Mouse (Mus musculus) limb, embryonic 15.5 days (tissue): ENCODE measurements at regions not wholly inside any gene's neighbourhood (a gene's known extent, or its start where the extent isn't known, plus 50 kb on each side); places are given as distances from the start of the nearest gene placed in this dataset.

Source experiments
- ATAC-seq: fragments of 200-750 bp; cut with Nextera tagmentation; 2 replicates; pipeline ENCODE4 v1.8.0; 2017; ENCODE audit warnings: low read depth, moderate TSS enrichment; ENCODE audit not compliant: insufficient number of reproducible peaks, low FRiP score, low TSS enrichment
- H3K27ac ChIP-seq: fragments of 300-500 bp; sonication (generic); 2 replicates; pipeline ENCODE4 v1.5.1; 2015; ENCODE audit warnings: moderate library complexity, mild to moderate bottlenecking, inconsistent platforms
- H3K27me3 ChIP-seq: fragments of 300-500 bp; sonication (generic); 2 replicates; pipeline ENCODE4 v1.6.1; 2015; ENCODE audit warnings: inconsistent platforms
- H3K36me3 ChIP-seq: fragments of 300-500 bp; sonication (generic); 2 replicates; pipeline ENCODE4 v1.6.1; 2015; ENCODE audit warnings: inconsistent platforms
- H3K4me1 ChIP-seq: fragments of 300-500 bp; sonication (generic); 2 replicates; pipeline ENCODE4 v1.6.1; 2015; ENCODE audit warnings: inconsistent platforms
- H3K4me2 ChIP-seq: fragments of 300-500 bp; sonication (generic); 2 replicates; pipeline ENCODE4 v1.6.1; 2015; ENCODE audit warnings: mild to moderate bottlenecking, inconsistent platforms
- H3K4me3 ChIP-seq: fragments of 300-500 bp; sonication (generic); 2 replicates; pipeline ENCODE4 v1.5.1; 2015; ENCODE audit warnings: mild to moderate bottlenecking, inconsistent platforms
- H3K9ac ChIP-seq: fragments of 300-500 bp; sonication (generic); 2 replicates; pipeline ENCODE4 v1.6.1; 2015; ENCODE audit warnings: inconsistent platforms
- H3K9me3 ChIP-seq: fragments of 300-500 bp; sonication (generic); 2 replicates; pipeline ENCODE4 v1.6.1; 2016; ENCODE audit warnings: inconsistent platforms
- WGBS: fragments of 180-500 bp; shearing (Covaris S2); methylation state at CpG from one replicate; pipeline ENCODE4 v1.1.7; 2015; 5-methylcytosine and 5-hydroxymethylcytosine counted together

GRCm38 (mm10) chr4:55134339-55134738 is 189.5 kb downstream of the Zfp462 start:
- ATAC-seq, result no peak
- no peaks in the 10 kb centered on the region for H3K36me3 ChIP-seq
- H3K9me3 ChIP-seq, result no peaks in the 10 kb centered on the region; the same call in 1 of the 2 replicates
- no peaks in the 10 kb centered on the region for H3K27me3 ChIP-seq
- H3K4me2 ChIP-seq, result no peak overlapping the region
- no peak overlapping the region for H3K9ac ChIP-seq
- H3K27ac ChIP-seq, result no peak overlapping the region
- H3K4me1 ChIP-seq, result no peaks in the 10 kb centered on the region
- H3K4me3 ChIP-seq, result no peak overlapping the region
- WGBS, result 89% methylated on average over 4 of the region's 4 CpGs

GRCm38 (mm10) chr4:55134791-55135190 is 189.9 kb downstream of the Zfp462 start:
- Histone ChIP-seq H3K9ac (no peak overlapping the region), H3K36me3 (no peaks in the 10 kb centered on the region), H3K4me3 (no peak overlapping the region), H3K27me3 (no peaks in the 10 kb centered on the region), H3K4me1 (no peaks in the 10 kb centered on the region), H3K27ac (no peak overlapping the region), H3K9me3 (no peaks in the 10 kb centered on the region; the same call in 1 of the 2 replicates), H3K4me2 (no peak overlapping the region)
- 50% methylated on average over 4 of the region's 4 CpGs for WGBS
- no peak for ATAC-seq

GRCm38 (mm10) chr4:55136283-55136682 is 191.4 kb downstream of the Zfp462 start:
- no peaks in the 10 kb centered on the region for H3K36me3 ChIP-seq
- 43% methylated on average over 9 of the region's 9 CpGs for WGBS
- H3K4me3 ChIP-seq, result no peak overlapping the region
- H3K4me1 ChIP-seq, result no peaks in the 10 kb centered on the region
- no peak for ATAC-seq
- H3K9ac ChIP-seq, result no peak overlapping the region
- no peak overlapping the region for H3K4me2 ChIP-seq
- H3K27ac ChIP-seq, result no peak overlapping the region
- no peaks in the 10 kb centered on the region; the same call in 1 of the 2 replicates for H3K9me3 ChIP-seq
- H3K27me3 ChIP-seq, result no peaks in the 10 kb centered on the region

GRCm38 (mm10) chr4:55137781-55138394 is 193.0 kb downstream of the Zfp462 start:
- Histone ChIP-seq H3K9me3 (no peaks in the 10 kb centered on the region; the same call in 1 of the 2 replicates), H3K4me3 (no peak overlapping the region), H3K9ac (no peak overlapping the region), H3K27ac (no peak overlapping the region), H3K36me3 (no peaks in the 10 kb centered on the region), H3K4me2 (no peak overlapping the region), H3K27me3 (no peaks in the 10 kb centered on the region), H3K4me1 (no peaks in the 10 kb centered on the region)
- no peak for ATAC-seq
- WGBS, result 84% methylated on average over 2 of the region's 2 CpGs

- Histone ChIP-seq H3K4me2 (no peak overlapping the region), H3K36me3 (no peaks in the 10 kb centered on the region), H3K27me3 (no peaks in the 10 kb centered on the region), H3K4me3 (no peak overlapping the region), H3K9ac (no peak overlapping the region), H3K4me1 (no peaks in the 10 kb centered on the region; the same call in 1 of the 2 replicates), H3K9me3 (no peaks in the 10 kb centered on the region; the same call in 1 of the 2 replicates), H3K27ac (no peak overlapping the region)
- no peak for ATAC-seq
Measured at GRCm38 (mm10) chr4:55141317-55141716, 196.5 kb downstream of the Zfp462 start.

GRCm38 (mm10) chr4:55141923-55142732 is 197.3 kb downstream of the Zfp462 start:
- no peak overlapping the region for H3K4me2 ChIP-seq
- ATAC-seq, result no peak
- H3K27me3 ChIP-seq, result no peaks in the 10 kb centered on the region
- no peaks in the 10 kb centered on the region for H3K36me3 ChIP-seq
- H3K4me3 ChIP-seq, result no peak overlapping the region
- H3K27ac ChIP-seq, result no peak overlapping the region
- 72% methylated on average over 8 of the region's 8 CpGs for WGBS
- no peaks in the 10 kb centered on the region; the same call in 1 of the 2 replicates for H3K4me1 ChIP-seq
- no peak overlapping the region for H3K9ac ChIP-seq
- no peaks in the 10 kb centered on the region; the same call in 1 of the 2 replicates for H3K9me3 ChIP-seq

- Histone ChIP-seq H3K4me2 (no peak overlapping the region), H3K27me3 (no peaks in the 10 kb centered on the region), H3K4me3 (no peak overlapping the region), H3K9ac (no peak overlapping the region), H3K36me3 (no peaks in the 10 kb centered on the region), H3K4me1 (no peaks in the 10 kb centered on the region; the same call in 1 of the 2 replicates), H3K27ac (no peak overlapping the region), H3K9me3 (no peaks in the 10 kb centered on the region)
- ATAC-seq, result no peak
Measured at GRCm38 (mm10) chr4:55143400-55143799, 198.6 kb downstream of the Zfp462 start.

- Histone ChIP-seq H3K36me3 (no peaks in the 10 kb centered on the region), H3K27ac (no peak overlapping the region), H3K4me1 (no peaks in the 10 kb centered on the region; the same call in 1 of the 2 replicates), H3K4me3 (no peak overlapping the region), H3K9ac (no peak overlapping the region), H3K4me2 (no peak overlapping the region), H3K27me3 (no peaks in the 10 kb centered on the region), H3K9me3 (no peaks in the 10 kb centered on the region)
- WGBS, result 54% methylated on average over 1 of the region's 1 CpGs
- ATAC-seq, result no peak
Measured at GRCm38 (mm10) chr4:55144995-55145394, 200.1 kb downstream of the Zfp462 start.

GRCm38 (mm10) chr4:55145968-55146367 is 201.1 kb downstream of the Zfp462 start:
- Histone ChIP-seq H3K27me3 (no peaks in the 10 kb centered on the region), H3K4me1 (no peaks in the 10 kb centered on the region; the same call in 1 of the 2 replicates), H3K27ac (no peak overlapping the region), H3K9ac (no peak overlapping the region), H3K9me3 (no peaks in the 10 kb centered on the region), H3K4me2 (no peak overlapping the region), H3K36me3 (no peaks in the 10 kb centered on the region), H3K4me3 (no peak overlapping the region)
- WGBS, result 16% methylated on average over 8 of the region's 8 CpGs
- ATAC-seq, result no peak

- H3K4me3 ChIP-seq, result no peak overlapping the region
- ATAC-seq, result no peak
- 89% methylated on average over 1 of the region's 1 CpGs for WGBS
Measured at GRCm38 (mm10) chr4:55148380-55148779, 201.5 kb upstream of the Rad23b start.

GRCm38 (mm10) chr4:55154556-55154955 is 195.3 kb upstream of the Rad23b start:
- H3K27me3 ChIP-seq, result no peaks in the 10 kb centered on the region
- no peaks in the 10 kb centered on the region for H3K4me1 ChIP-seq
- ATAC-seq, result no peak
- H3K9ac ChIP-seq, result no peak overlapping the region
- 93% methylated on average over 3 of the region's 3 CpGs for WGBS
- H3K27ac ChIP-seq, result no peak overlapping the region
- H3K4me3 ChIP-seq, result no peak overlapping the region
- H3K9me3 ChIP-seq, result no peaks in the 10 kb centered on the region
- no peaks in the 10 kb centered on the region for H3K36me3 ChIP-seq
- no peak overlapping the region for H3K4me2 ChIP-seq

More at GRCm38 (mm10) chr4:55148380-55148779, 201.5 kb upstream of the Rad23b start:
- no peak overlapping the region for H3K9ac ChIP-seq
- H3K4me1 ChIP-seq, result no peaks in the 10 kb centered on the region; the same call in 1 of the 2 replicates
- H3K4me2 ChIP-seq, result no peak overlapping the region
- no peaks in the 10 kb centered on the region for H3K9me3 ChIP-seq
- no peaks in the 10 kb centered on the region for H3K27me3 ChIP-seq
- H3K36me3 ChIP-seq, result no peaks in the 10 kb centered on the region
- no peak overlapping the region for H3K27ac ChIP-seq

GRCm38 (mm10) chr4:55158166-55158739 is 191.6 kb upstream of the Rad23b start:
- no peak overlapping the region for H3K27ac ChIP-seq
- 81% methylated on average over 6 of the region's 6 CpGs for WGBS
- no peak overlapping the region for H3K4me3 ChIP-seq
- H3K36me3 ChIP-seq, result no peaks in the 10 kb centered on the region
- H3K9ac ChIP-seq, result no peak overlapping the region
- no peak for ATAC-seq
- no peaks in the 10 kb centered on the region for H3K4me1 ChIP-seq
- H3K27me3 ChIP-seq, result no peaks in the 10 kb centered on the region
- H3K9me3 ChIP-seq, result no peaks in the 10 kb centered on the region
- H3K4me2 ChIP-seq, result no peak overlapping the region
